Mouse (Mus musculus) CD4-positive, CD25-positive, alpha-beta regulatory T cell, adult 2 months (primary cell): ENCODE data around the gene Ifna12.
A peak's percentile ranks its signal among the peaks of the same experiment; 100 is the strongest.
"Not testable (repeated sequence)": the region's sequence is repeated elsewhere in the genome, so short reads cannot be mapped to it uniquely, and the experiment has no call there.

ENCODE experiments used
- DNase-seq: peaks from one replicate; pipeline ENCODE4 v3.0.0-alpha.2; 2012; ENCODE audit warnings: low read depth, low spot score

Gene Ifna12

GRCm38 (mm10) chr4:88603276-88603675, at the start of gene Ifna12:
Gene Ifna12, minus strand, starts transcription at chr4:88603376.
- no peak for DNase-seq

- DNase-seq: no peak
Measured at GRCm38 (mm10) chr4:88644359-88644758, 41.2 kb upstream of the Ifna12 start, which contains the start of gene Ifna13. Gene Ifna13, minus strand, starts transcription at chr4:88644459.

GRCm38 (mm10) chr4:88642526-88642925, 39.4 kb upstream of the Ifna12 start:
- peak; percentile 3 for DNase-seq

GRCm38 (mm10) chr4:88641077-88641831, 38.1 kb upstream of the Ifna12 start:
- peak; percentile 100 for DNase-seq

- no peak for DNase-seq
Measured at GRCm38 (mm10) chr4:88640704-88641076, 37.5 kb upstream of the Ifna12 start.

- no peak for DNase-seq
Measured at GRCm38 (mm10) chr4:88634311-88634710, 31.1 kb upstream of the Ifna12 start, which contains the start of gene C87499. Gene C87499, minus strand, starts transcription at chr4:88634411.

GRCm38 (mm10) chr4:88592285-88592684, 10.9 kb downstream of the Ifna12 start, which contains the start of gene Ifna9:
Gene Ifna9, minus strand, starts transcription at chr4:88592385.
- DNase-seq: no peak

GRCm38 (mm10) chr4:88571698-88572097, 31.5 kb downstream of the Ifna12 start, which contains the start of gene Ifna14:
Gene Ifna14, minus strand, starts transcription at chr4:88571798.
- no peak for DNase-seq

GRCm38 (mm10) chr4:88561791-88562190, 41.4 kb downstream of the Ifna12 start:
- DNase-seq: no peak

- DNase-seq: not testable (repeated sequence)
Measured at GRCm38 (mm10) chr4:88558145-88558544, 45.0 kb downstream of the Ifna12 start, which contains the start of gene Ifna15. Gene Ifna15, minus strand, starts transcription at chr4:88558245.
